Mouse (Mus musculus): ENCODE measurements at regions not wholly inside any gene's neighbourhood (a gene's known extent, or its start where the extent isn't known, plus 50 kb on each side); places are given as distances from the start of the nearest gene placed in this dataset.

DNA sequence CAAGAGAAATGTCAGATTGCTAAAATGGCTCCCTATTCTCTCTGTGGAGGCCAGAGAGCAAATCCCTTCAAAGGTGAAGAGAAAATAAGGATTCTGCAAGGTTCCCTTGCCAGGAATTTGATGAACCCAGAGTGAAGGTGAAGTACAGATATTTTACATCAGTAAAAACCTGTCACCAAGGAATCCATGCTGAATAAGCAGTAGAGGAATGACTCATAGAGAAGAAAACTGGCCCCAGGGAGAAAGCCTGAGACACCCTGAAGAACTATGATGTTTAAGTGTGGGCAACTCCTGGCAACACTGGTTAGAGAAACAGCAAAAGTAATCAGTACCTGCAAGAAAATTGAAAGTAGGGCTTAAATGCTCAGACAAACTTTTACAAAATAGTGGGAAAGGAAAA, 1292.1 kb upstream of the Lrrc6 start:
- Histone ChIP-seq H3K4me2 (no peak overlapping the region), H3K4me3 (ENCODE audit: low read depth, low read length) (no peak overlapping the region), H3K4me1 (replicated peaks; ENCODE audit: control insufficient read depth, insufficient read depth, low read length) (no peaks in the 10 kb centered on the region), H3K27me3 (replicated peaks; ENCODE audit: control insufficient read depth, insufficient read depth, low read length) (no peaks in the 10 kb centered on the region), H3K9me3 (ENCODE audit: control insufficient read depth, low read length) (no peaks in the 10 kb centered on the region), H3K27ac (ENCODE audit: low read depth, low read length) (no peak overlapping the region), H3K36me3 (ENCODE audit: control insufficient read depth, insufficient read depth, low read length) (no peaks in the 10 kb centered on the region), H3K9ac (ENCODE audit: low read depth, low read length) (no peak overlapping the region)
- DNase-seq (ENCODE audit: low spot score) (no peak), ATAC-seq (replicated peaks; ENCODE audit: low FRiP score) (no peak)

DNA sequence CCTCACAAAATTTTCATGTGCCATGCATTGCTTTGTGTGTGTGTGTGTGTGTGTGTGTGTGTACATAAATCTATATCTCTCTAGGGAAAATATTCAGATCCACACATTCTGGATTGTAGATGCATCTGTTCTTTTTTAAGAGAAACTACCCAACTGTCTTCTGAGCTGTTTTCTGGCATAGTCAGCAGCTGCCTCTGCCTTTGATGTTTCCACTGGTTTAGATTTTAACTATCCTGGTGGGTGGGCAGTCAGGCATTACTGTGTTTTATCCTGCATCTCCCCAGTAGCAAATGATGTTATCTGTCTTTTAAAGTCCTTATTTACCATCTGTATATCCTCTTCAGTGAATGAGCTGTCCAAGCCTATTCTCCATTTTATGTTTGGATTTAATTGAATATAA, 1287.9 kb upstream of the Lrrc6 start:
- ATAC-seq (replicated peaks; ENCODE audit: low FRiP score) (no peak), DNase-seq (ENCODE audit: low spot score) (no peak)
- Histone ChIP-seq H3K36me3 (ENCODE audit: control insufficient read depth, insufficient read depth, low read length) (no peaks in the 10 kb centered on the region), H3K27me3 (replicated peaks; ENCODE audit: control insufficient read depth, insufficient read depth, low read length) (no peaks in the 10 kb centered on the region), H3K9ac (ENCODE audit: low read depth, low read length) (no peak overlapping the region), H3K9me3 (ENCODE audit: control insufficient read depth, low read length) (no peaks in the 10 kb centered on the region), H3K4me2 (no peak overlapping the region), H3K27ac (ENCODE audit: low read depth, low read length) (no peak overlapping the region), H3K4me3 (ENCODE audit: low read depth, low read length) (no peak overlapping the region), H3K4me1 (replicated peaks; ENCODE audit: control insufficient read depth, insufficient read depth, low read length) (no peaks in the 10 kb centered on the region)

DNA sequence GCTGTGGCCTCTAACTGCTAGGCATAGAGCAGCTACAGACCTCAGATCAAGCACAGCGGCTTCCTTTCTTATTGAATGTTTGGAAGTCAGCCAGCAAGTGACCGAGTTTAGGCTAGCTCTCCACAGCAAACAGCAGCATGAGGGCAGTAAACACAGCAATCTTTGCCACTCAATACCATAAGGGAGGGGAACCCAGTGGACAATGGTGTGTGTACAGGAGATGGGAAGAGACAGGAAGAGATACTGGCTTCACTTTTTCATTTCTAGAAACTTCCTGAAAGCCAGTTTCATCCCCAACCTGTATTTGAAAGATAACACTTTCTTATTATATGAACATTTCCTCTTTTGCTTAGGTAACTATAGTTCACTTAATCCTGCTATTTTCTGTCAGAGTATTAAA, 1284.9 kb upstream of the Lrrc6 start:
- no peaks in the 10 kb centered on the region for H3K4me1 ChIP-seq (replicated peaks; ENCODE audit: control insufficient read depth, insufficient read depth, low read length)
- no peak overlapping the region for H3K9ac ChIP-seq (ENCODE audit: low read depth, low read length)
- WGBS: 72% methylated on average over 2 of the region's 2 CpGs
- H3K27ac ChIP-seq (ENCODE audit: low read depth, low read length): no peak overlapping the region
- H3K9me3 ChIP-seq (ENCODE audit: control insufficient read depth, low read length): no peaks in the 10 kb centered on the region
- DNase-seq (ENCODE audit: low spot score) (no peak), ATAC-seq (replicated peaks; ENCODE audit: low FRiP score) (no peak)
- H3K27me3 ChIP-seq (replicated peaks; ENCODE audit: control insufficient read depth, insufficient read depth, low read length): no peaks in the 10 kb centered on the region
- no peak overlapping the region for H3K4me3 ChIP-seq (ENCODE audit: low read depth, low read length)
- H3K36me3 ChIP-seq (ENCODE audit: control insufficient read depth, insufficient read depth, low read length): no peaks in the 10 kb centered on the region
- no peak overlapping the region for H3K4me2 ChIP-seq

DNA sequence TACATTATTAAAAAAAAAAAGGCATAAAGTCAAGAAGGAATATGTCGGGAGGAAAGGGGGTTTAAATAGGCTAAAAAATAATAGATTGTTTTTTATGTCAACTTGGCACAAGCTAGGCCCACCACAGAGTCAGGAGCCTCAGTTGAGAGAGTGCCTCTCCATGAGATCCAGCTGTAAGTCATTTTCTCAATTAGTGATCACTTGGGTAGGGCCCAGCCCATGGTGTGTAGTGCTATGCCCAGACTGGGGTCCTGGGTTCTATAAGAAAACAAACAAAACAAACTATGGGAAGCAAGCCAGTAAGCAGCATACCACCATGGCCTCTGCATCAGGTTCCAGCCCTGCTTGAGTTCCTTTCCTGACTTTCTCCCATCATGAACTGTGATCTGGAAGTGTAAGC, 1283.0 kb upstream of the Lrrc6 start:
- ATAC-seq (replicated peaks; ENCODE audit: low FRiP score): no peak
- Histone ChIP-seq H3K27ac (ENCODE audit: low read depth, low read length) (no peak overlapping the region), H3K27me3 (replicated peaks; ENCODE audit: control insufficient read depth, insufficient read depth, low read length) (no peaks in the 10 kb centered on the region), H3K4me3 (ENCODE audit: low read depth, low read length) (no peak overlapping the region), H3K4me1 (replicated peaks; ENCODE audit: control insufficient read depth, insufficient read depth, low read length) (no peaks in the 10 kb centered on the region), H3K4me2 (no peak overlapping the region), H3K9ac (ENCODE audit: low read depth, low read length) (no peak overlapping the region), H3K9me3 (ENCODE audit: control insufficient read depth, low read length) (no peaks in the 10 kb centered on the region), H3K36me3 (ENCODE audit: control insufficient read depth, insufficient read depth, low read length) (no peaks in the 10 kb centered on the region)
- 86% methylated on average over 1 of the region's 1 CpGs for WGBS
- DNase-seq (ENCODE audit: low spot score): no peak

DNA sequence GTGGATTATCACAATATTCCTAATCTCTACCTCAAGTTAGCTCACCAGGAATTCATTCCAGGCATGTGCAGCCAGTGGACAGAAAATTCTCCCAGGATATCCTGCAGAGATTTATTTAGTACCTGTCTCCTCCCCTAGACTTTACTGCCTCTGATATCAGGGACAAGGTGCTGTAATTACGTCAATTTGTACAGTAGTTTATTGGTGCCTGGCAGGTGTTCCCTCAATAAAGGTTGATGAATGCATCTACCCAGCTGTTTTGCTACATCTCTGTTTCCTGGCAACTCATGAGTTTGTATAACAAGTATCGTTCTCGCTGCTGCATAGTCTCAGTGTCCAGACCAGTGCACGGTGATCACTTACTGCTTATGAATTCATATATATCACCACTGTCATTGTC, 1281.8 kb upstream of the Lrrc6 start:
- H3K36me3 ChIP-seq (ENCODE audit: control insufficient read depth, insufficient read depth, low read length): no peaks in the 10 kb centered on the region
- WGBS: 82% methylated on average over 4 of the region's 4 CpGs
- H3K9me3 ChIP-seq (ENCODE audit: control insufficient read depth, low read length): no peaks in the 10 kb centered on the region
- H3K4me1 ChIP-seq (replicated peaks; ENCODE audit: control insufficient read depth, insufficient read depth, low read length): no peaks in the 10 kb centered on the region
- H3K9ac ChIP-seq (ENCODE audit: low read depth, low read length): no peak overlapping the region
- no peak overlapping the region for H3K4me2 ChIP-seq
- H3K27me3 ChIP-seq (replicated peaks; ENCODE audit: control insufficient read depth, insufficient read depth, low read length): no peaks in the 10 kb centered on the region
- H3K27ac ChIP-seq (ENCODE audit: low read depth, low read length): no peak overlapping the region
- no peak overlapping the region for H3K4me3 ChIP-seq (ENCODE audit: low read depth, low read length)
- ATAC-seq (replicated peaks; ENCODE audit: low FRiP score): no peak
- no peak for DNase-seq (ENCODE audit: low spot score)

DNA sequence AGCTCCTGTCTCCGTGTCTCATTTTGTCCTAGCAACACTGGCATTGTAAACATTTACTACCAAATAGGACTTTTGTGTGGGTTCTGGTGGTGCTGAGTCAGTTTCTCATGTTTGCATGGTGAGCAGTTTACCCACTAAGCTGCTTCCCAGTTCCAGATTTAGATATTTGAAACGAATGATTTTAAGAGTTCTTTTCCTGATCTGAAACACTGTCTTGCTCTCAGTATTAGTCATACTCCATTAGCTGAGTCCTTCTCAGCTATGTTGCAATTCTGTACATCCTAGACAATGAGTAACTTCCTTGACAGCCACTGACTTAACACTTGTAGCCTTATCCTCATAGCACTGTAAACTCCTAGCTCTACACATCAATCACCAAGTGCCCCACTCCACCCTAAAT, 1280.1 kb upstream of the Lrrc6 start:
- Histone ChIP-seq H3K9ac (ENCODE audit: low read depth, low read length) (no peak overlapping the region), H3K27ac (ENCODE audit: low read depth, low read length) (no peak overlapping the region), H3K27me3 (replicated peaks; ENCODE audit: control insufficient read depth, insufficient read depth, low read length) (no peaks in the 10 kb centered on the region), H3K4me3 (ENCODE audit: low read depth, low read length) (no peak overlapping the region), H3K9me3 (ENCODE audit: control insufficient read depth, low read length) (no peaks in the 10 kb centered on the region), H3K4me2 (no peak overlapping the region), H3K4me1 (replicated peaks; ENCODE audit: control insufficient read depth, insufficient read depth, low read length) (no peaks in the 10 kb centered on the region), H3K36me3 (ENCODE audit: control insufficient read depth, insufficient read depth, low read length) (no peaks in the 10 kb centered on the region)
- no peak for DNase-seq (ENCODE audit: low spot score)
- no peak for ATAC-seq (replicated peaks; ENCODE audit: low FRiP score)
- 68% methylated on average over 2 of the region's 2 CpGs for WGBS

DNA sequence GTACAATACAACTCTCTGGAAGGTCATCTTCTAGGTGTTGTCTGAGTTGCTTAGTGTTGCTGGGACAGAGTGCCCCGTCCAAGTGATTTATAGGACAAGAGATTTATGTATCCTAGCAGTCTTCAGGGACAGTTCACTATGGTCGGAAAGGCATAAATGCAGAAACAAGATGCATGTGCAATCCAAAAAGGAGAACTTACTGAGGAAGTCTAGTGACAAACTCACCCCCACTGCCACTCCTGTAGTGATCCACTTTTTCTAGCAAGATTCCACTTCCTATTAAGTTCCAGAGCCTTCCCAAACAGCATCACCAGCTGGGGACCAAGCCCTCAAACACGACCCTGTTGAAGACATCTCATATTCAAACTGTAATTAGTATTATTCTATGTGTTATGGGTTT, 1266.9 kb upstream of the Lrrc6 start:
- ATAC-seq (replicated peaks; ENCODE audit: low FRiP score): no peak
- H3K27ac ChIP-seq (ENCODE audit: low read depth, low read length): no peak overlapping the region
- no peak overlapping the region for H3K9ac ChIP-seq (ENCODE audit: low read depth, low read length)
- no peaks in the 10 kb centered on the region for H3K4me1 ChIP-seq (replicated peaks; ENCODE audit: control insufficient read depth, insufficient read depth, low read length)
- 52% methylated on average over 3 of the region's 3 CpGs for WGBS
- no peaks in the 10 kb centered on the region for H3K36me3 ChIP-seq (ENCODE audit: control insufficient read depth, insufficient read depth, low read length)
- H3K4me2 ChIP-seq: no peak overlapping the region
- no peak for DNase-seq (ENCODE audit: low spot score)
- no peaks in the 10 kb centered on the region for H3K9me3 ChIP-seq (ENCODE audit: control insufficient read depth, low read length)
- H3K4me3 ChIP-seq (ENCODE audit: low read depth, low read length): no peak overlapping the region
- no peaks in the 10 kb centered on the region for H3K27me3 ChIP-seq (replicated peaks; ENCODE audit: control insufficient read depth, insufficient read depth, low read length)

DNA sequence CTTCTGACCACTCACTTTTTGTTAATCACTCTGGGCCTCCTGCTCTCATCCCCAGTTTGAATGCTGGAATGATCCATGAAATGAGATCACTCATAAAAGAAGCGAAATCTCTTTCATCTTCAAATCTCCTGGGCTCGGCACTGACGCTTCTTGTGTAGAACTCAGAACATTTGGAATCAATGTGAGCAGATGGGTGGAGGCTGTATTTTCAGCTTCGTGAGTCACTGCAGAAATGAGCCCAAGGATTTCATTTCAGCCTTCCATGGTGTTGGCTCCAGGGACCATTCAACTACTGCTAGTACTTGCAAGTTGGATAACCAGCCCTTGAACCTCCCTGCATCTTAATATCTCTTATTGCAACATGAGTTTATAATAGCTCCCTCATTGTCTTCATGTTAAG, 1258.5 kb upstream of the Lrrc6 start:
- no peak for DNase-seq (ENCODE audit: low spot score)
- 76% methylated on average over 4 of the region's 4 CpGs for WGBS

DNA sequence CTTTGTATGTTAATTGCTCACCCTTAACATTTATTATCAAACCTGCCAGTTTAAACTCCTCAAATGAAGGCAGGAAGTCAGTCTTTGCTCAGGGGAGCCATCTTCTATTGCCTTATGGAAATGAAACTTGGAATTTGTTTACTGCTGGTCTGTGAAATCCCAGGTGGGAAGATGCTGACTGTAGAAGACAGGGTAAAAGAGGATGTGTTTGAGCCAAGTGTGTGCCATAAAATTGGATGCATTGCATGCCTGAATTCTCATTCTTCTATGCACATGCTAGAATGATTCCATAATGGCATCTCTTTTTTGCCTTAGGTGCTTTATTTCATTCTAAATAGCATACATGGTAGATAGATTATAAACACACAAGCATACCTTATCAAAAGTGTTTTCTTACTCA, 1249.9 kb upstream of the Lrrc6 start:
- Histone ChIP-seq H3K9ac (ENCODE audit: low read depth, low read length) (no peak overlapping the region), H3K27ac (ENCODE audit: low read depth, low read length) (no peak overlapping the region), H3K4me3 (ENCODE audit: low read depth, low read length) (no peak overlapping the region), H3K36me3 (ENCODE audit: control insufficient read depth, insufficient read depth, low read length) (no peaks in the 10 kb centered on the region), H3K27me3 (replicated peaks; ENCODE audit: control insufficient read depth, insufficient read depth, low read length) (no peaks in the 10 kb centered on the region), H3K4me2 (no peak overlapping the region), H3K4me1 (replicated peaks; ENCODE audit: control insufficient read depth, insufficient read depth, low read length) (no peaks in the 10 kb centered on the region), H3K9me3 (ENCODE audit: control insufficient read depth, low read length) (no peaks in the 10 kb centered on the region)
- ATAC-seq (replicated peaks; ENCODE audit: low FRiP score) (no peak), DNase-seq (ENCODE audit: low spot score) (no peak)

More for the DNA sequence above, 1258.5 kb upstream of the Lrrc6 start:
- Histone ChIP-seq H3K9ac (ENCODE audit: low read depth, low read length) (no peak overlapping the region), H3K4me2 (no peak overlapping the region), H3K27me3 (replicated peaks; ENCODE audit: control insufficient read depth, insufficient read depth, low read length) (no peaks in the 10 kb centered on the region), H3K9me3 (ENCODE audit: control insufficient read depth, low read length) (no peaks in the 10 kb centered on the region), H3K4me1 (replicated peaks; ENCODE audit: control insufficient read depth, insufficient read depth, low read length) (no peaks in the 10 kb centered on the region), H3K4me3 (ENCODE audit: low read depth, low read length) (no peak overlapping the region), H3K36me3 (ENCODE audit: control insufficient read depth, insufficient read depth, low read length) (no peaks in the 10 kb centered on the region), H3K27ac (ENCODE audit: low read depth, low read length) (no peak overlapping the region)
- ATAC-seq (replicated peaks; ENCODE audit: low FRiP score): no peak
